Mouse (Mus musculus): ENCODE measurements at regions not wholly inside any gene's neighbourhood (a gene's known extent, or its start where the extent isn't known, plus 50 kb on each side); places are given as distances from the start of the nearest gene placed in this dataset.
A peak's percentile ranks its signal among the peaks of the same experiment; 100 is the strongest.

- 81% methylated on average over 3 of the region's 3 CpGs for WGBS
- Histone ChIP-seq H3K36me3 (ENCODE audit: control insufficient read depth, insufficient read depth, low read length) (no peaks in the 10 kb centered on the region), H3K4me1 (ENCODE audit: control insufficient read depth, insufficient read depth, low read length) (peaks cover 6% of the 10 kb centered on the region; the same call in 1 of the 2 replicates), H3K27ac (ENCODE audit: insufficient read depth, low read depth, low read length) (no peak overlapping the region), H3K4me3 (ENCODE audit: insufficient read depth, low read depth, low read length) (no peak overlapping the region), H3K27me3 (replicated peaks; ENCODE audit: control insufficient read depth, insufficient read depth, low read length) (no peaks in the 10 kb centered on the region)
- TF ChIP-seq CTCF (conservative IDR thresholded peaks at IDR 0.05; ENCODE audit: insufficient read depth, insufficient read length, low read depth, low read length) (no peak), POLR2A (IDR thresholded peaks at IDR 0.05; ENCODE audit: low read depth, low read length) (no peak)
- no peak for DNase-seq
Measured at GRCm38 (mm10) chr9:33070116-33070515, 434.1 kb downstream of the Ets1 start.

- Histone ChIP-seq H3K36me3 (ENCODE audit: control insufficient read depth, insufficient read depth, low read length) (no peaks in the 10 kb centered on the region), H3K27ac (ENCODE audit: insufficient read depth, low read depth, low read length) (no peak overlapping the region), H3K4me1 (ENCODE audit: control insufficient read depth, insufficient read depth, low read length) (0 out of 2 replicates have a peak, but pooled peaks cover 7% of the 10 kb centered on the region), H3K4me3 (ENCODE audit: insufficient read depth, low read depth, low read length) (no peak overlapping the region), H3K27me3 (replicated peaks; ENCODE audit: control insufficient read depth, insufficient read depth, low read length) (no peaks in the 10 kb centered on the region)
- DNase-seq: peak; percentile 15
- no peak for TF ChIP-seq POLR2A (IDR thresholded peaks at IDR 0.05; ENCODE audit: low read depth, low read length)
- TF ChIP-seq CTCF (conservative IDR thresholded peaks at IDR 0.05; ENCODE audit: insufficient read depth, insufficient read length, low read depth, low read length): 0 out of 2 replicates have a peak, but pooled peaks have one; percentile 9
- 30% methylated on average over 3 of the region's 3 CpGs for WGBS
Measured at GRCm38 (mm10) chr9:33080271-33080670, 444.2 kb downstream of the Ets1 start.

DNA sequence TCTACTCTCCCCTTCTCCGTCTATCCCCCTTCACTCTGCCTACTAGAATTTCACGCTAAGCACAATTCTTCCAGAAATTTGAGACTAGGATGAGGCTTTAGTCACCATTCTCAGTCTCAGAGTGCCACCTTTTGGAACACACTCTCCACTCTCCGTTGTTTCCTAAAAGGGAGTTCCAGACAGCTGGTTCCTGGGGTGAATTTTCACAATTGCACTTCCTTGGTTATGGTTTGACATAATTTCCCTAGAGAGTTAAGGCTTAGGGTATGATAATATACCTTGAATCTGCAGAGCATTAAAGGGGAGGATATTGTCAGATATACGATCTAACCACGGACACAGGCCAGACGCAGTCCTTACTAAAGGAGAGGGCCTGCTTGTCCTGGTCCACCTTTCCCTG is 444.8 kb downstream of the Ets1 start:
- Histone ChIP-seq H3K27me3 (replicated peaks; ENCODE audit: control insufficient read depth, insufficient read depth, low read length) (no peaks in the 10 kb centered on the region), H3K27ac (ENCODE audit: insufficient read depth, low read depth, low read length) (no peak overlapping the region), H3K36me3 (ENCODE audit: control insufficient read depth, insufficient read depth, low read length) (no peaks in the 10 kb centered on the region), H3K4me3 (ENCODE audit: insufficient read depth, low read depth, low read length) (no peak overlapping the region), H3K4me1 (ENCODE audit: control insufficient read depth, insufficient read depth, low read length) (0 out of 2 replicates have a peak, but pooled peaks cover 7% of the 10 kb centered on the region)
- WGBS: 40% methylated on average over 6 of the region's 6 CpGs
- TF ChIP-seq CTCF (conservative IDR thresholded peaks at IDR 0.05; ENCODE audit: insufficient read depth, insufficient read length, low read depth, low read length) (peak; percentile 24; the same call in 1 of the 2 replicates), POLR2A (IDR thresholded peaks at IDR 0.05; ENCODE audit: low read depth, low read length) (no peak)
- DNase-seq: peak; percentile 67

GRCm38 (mm10) chr9:33089977-33090376 is 454.0 kb downstream of the Ets1 start:
- Histone ChIP-seq H3K27me3 (replicated peaks; ENCODE audit: control insufficient read depth, insufficient read depth, low read length) (no peaks in the 10 kb centered on the region), H3K27ac (ENCODE audit: insufficient read depth, low read depth, low read length) (no peak overlapping the region), H3K4me1 (ENCODE audit: control insufficient read depth, insufficient read depth, low read length) (no peaks in the 10 kb centered on the region), H3K4me3 (ENCODE audit: insufficient read depth, low read depth, low read length) (no peak overlapping the region), H3K36me3 (ENCODE audit: control insufficient read depth, insufficient read depth, low read length) (no peaks in the 10 kb centered on the region)
- WGBS: 86% methylated on average over 3 of the region's 3 CpGs
- DNase-seq: no peak
- TF ChIP-seq CTCF (conservative IDR thresholded peaks at IDR 0.05; ENCODE audit: insufficient read depth, insufficient read length, low read depth, low read length): no peak
- no peak for TF ChIP-seq POLR2A (IDR thresholded peaks at IDR 0.05; ENCODE audit: low read depth, low read length)

DNA sequence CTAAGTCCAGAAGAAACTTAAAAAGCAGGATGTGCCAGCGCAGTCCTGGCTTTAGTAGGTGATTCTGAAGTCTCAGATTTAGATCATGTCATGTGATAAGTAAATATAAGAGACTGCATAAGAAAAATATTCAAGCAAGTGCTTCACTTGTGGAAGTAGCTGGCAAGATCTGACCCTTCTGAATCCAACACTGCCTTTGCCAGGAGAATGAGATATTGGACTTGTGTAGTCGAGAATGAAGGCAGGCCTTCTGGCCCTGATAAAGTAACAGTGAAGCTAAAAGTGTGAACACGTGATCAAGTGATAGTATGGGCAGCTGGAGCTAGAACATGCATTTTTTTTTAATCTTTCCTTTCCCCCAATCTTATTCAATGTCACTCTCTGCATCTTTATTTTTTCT is 455.6 kb downstream of the Ets1 start:
- DNase-seq: no peak
- TF ChIP-seq CTCF (conservative IDR thresholded peaks at IDR 0.05; ENCODE audit: insufficient read depth, insufficient read length, low read depth, low read length) (no peak), POLR2A (IDR thresholded peaks at IDR 0.05; ENCODE audit: low read depth, low read length) (no peak)
- no peak overlapping the region for H3K4me3 ChIP-seq (ENCODE audit: insufficient read depth, low read depth, low read length)
- H3K27ac ChIP-seq (ENCODE audit: insufficient read depth, low read depth, low read length): no peak overlapping the region
- H3K27me3 ChIP-seq (replicated peaks; ENCODE audit: control insufficient read depth, insufficient read depth, low read length): no peaks in the 10 kb centered on the region
- 88% methylated on average over 3 of the region's 3 CpGs for WGBS
- H3K36me3 ChIP-seq (ENCODE audit: control insufficient read depth, insufficient read depth, low read length): no peaks in the 10 kb centered on the region
- no peaks in the 10 kb centered on the region for H3K4me1 ChIP-seq (ENCODE audit: control insufficient read depth, insufficient read depth, low read length)

DNA sequence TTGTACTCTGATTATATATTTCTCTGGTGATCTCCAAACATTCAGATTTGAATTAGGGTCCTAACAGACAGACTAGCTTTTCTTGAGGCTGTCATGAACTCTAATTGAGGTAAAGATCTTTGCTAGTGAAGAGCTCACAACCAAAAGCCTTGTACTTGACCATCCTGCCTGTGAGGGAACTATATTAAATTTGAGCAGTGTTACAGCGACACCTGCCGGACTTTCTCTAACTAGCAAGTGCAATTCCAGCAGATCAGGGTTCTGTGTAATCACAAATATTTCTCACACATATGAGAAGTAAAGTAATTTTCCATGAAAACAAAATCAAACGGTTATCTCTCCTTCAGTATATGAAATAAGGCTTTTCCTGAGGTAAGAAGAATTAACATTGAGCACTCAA is 459.6 kb downstream of the Ets1 start:
- DNase-seq: peak; percentile 80
- Histone ChIP-seq H3K4me3 (ENCODE audit: insufficient read depth, low read depth, low read length) (no peak overlapping the region), H3K36me3 (ENCODE audit: control insufficient read depth, insufficient read depth, low read length) (no peaks in the 10 kb centered on the region), H3K27me3 (replicated peaks; ENCODE audit: control insufficient read depth, insufficient read depth, low read length) (no peaks in the 10 kb centered on the region), H3K27ac (ENCODE audit: insufficient read depth, low read depth, low read length) (no peak overlapping the region), H3K4me1 (ENCODE audit: control insufficient read depth, insufficient read depth, low read length) (no peaks in the 10 kb centered on the region)
- WGBS: under 1% methylated on average over 3 of the region's 3 CpGs
- no peak for TF ChIP-seq POLR2A (IDR thresholded peaks at IDR 0.05; ENCODE audit: low read depth, low read length)
- TF ChIP-seq CTCF (conservative IDR thresholded peaks at IDR 0.05; ENCODE audit: insufficient read depth, insufficient read length, low read depth, low read length): peak; percentile 36; the same call in 1 of the 2 replicates

DNA sequence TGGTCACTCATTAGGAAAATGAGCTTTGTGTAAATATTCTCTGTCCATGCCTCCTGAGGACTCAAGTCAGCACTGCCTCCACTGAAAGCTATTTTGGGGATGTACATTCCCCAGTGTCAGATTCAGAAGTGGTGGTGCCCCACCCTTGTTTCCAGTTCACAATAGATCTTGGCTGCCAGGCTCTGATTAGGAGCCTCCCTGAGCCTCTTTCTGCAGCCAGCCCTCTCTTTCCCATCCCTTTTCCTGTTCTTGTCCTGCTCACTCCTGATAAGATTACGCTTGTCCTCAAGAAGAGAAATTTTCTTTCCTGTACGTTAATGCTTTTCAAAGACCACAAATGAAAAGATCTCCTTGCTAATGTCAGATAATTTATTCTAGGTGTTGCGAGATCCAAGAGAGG is 465.2 kb downstream of the Ets1 start:
- WGBS: 62% methylated on average over 3 of the region's 3 CpGs
- Histone ChIP-seq H3K36me3 (ENCODE audit: control insufficient read depth, insufficient read depth, low read length) (no peaks in the 10 kb centered on the region), H3K27me3 (replicated peaks; ENCODE audit: control insufficient read depth, insufficient read depth, low read length) (no peaks in the 10 kb centered on the region), H3K4me1 (ENCODE audit: control insufficient read depth, insufficient read depth, low read length) (no peaks in the 10 kb centered on the region; the same call in 1 of the 2 replicates), H3K4me3 (ENCODE audit: insufficient read depth, low read depth, low read length) (no peak overlapping the region), H3K27ac (ENCODE audit: insufficient read depth, low read depth, low read length) (peak overlapping the region; percentile 82)
- no peak for TF ChIP-seq POLR2A (IDR thresholded peaks at IDR 0.05; ENCODE audit: low read depth, low read length)
- no peak for TF ChIP-seq CTCF (conservative IDR thresholded peaks at IDR 0.05; ENCODE audit: insufficient read depth, insufficient read length, low read depth, low read length)
- DNase-seq: peak; percentile 84
